Mouse (Mus musculus) ovary, postnatal 14 days (tissue): ENCODE measurements around the gene Slc1a1.

ENCODE experiments used
- DNase-seq: peaks from one replicate; pipeline ENCODE4 v3.0.0; 2022; ENCODE audit warnings: low spot score

Slc1a1 gene

DNA sequence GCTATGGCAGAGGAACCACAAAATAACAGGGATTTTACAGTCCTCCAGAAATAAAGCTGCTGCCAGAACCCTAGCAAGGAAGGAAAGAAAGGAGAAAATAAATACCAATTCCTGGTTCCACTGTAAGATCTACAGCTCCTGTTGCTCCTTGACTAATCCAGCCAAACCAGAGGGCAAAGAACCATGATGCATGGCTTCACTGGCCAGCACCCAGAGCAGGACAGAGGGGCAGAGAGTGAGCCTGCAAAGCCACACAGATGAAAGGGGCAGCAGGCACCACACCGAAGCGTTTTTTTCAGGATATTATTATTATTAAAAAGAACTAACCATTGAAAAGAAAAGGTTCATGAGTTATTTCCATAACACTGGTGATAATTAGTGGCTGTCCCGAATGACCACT, 17.2 kb downstream of the Slc1a1 start:
- DNase-seq = no peak

DNA sequence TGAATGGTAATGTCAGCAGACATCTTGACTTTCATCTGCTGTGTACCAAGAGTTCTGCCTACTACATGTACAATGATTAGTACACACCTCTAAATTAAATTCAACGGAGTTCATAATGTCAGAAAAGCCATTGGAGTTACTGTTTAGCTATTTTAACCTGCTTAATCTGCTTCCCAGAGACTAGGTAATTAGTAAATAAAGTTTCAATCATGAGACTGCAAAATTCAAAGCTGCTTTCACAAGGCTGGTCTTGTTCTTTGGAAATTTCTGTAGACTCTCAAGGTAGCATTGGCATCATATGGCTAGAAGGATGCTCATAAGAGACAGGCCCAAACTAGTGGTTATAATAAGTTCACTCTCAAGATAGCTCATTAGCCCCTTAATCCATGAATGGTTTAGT, 20.0 kb downstream of the Slc1a1 start:
- no peak for DNase-seq

DNA sequence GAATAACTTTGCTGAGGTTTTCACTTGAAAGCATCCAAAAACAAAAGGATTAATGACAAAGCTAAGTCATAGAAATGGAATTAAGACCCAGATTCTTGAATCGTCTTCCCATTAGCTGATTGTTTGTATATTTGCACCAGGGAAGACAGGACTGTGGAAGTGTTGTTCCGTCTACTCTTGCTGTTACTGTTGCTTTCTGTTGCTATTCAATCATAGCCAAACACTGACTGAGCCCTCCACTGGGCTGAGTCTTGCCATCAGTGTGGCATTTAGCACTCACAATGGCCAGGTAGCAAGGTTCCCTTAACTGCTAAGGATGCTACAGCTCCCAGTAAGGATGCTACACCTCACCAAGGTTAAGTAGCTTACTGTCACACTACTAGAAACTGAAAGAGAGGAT, 25.4 kb downstream of the Slc1a1 start:
- no peak for DNase-seq

DNA sequence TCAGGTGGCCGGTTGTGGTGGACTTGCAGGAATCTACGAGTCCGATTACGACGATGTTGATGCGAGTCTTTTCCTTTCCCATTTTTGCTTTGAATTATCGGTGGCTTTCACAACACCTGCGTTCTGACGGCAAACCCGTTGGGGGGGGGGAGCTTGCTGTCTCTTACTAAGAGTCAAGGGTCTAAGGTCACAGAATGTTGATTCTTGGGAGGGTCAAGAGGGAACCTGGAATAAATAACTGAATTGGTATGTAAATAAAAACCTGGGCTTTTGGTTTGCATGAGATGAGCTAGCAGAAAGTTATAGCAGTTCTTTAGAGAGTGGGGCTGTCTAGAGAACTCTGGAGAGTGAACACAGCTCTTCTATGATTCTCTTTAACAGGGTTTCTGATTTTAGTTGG, 28.8 kb downstream of the Slc1a1 start:
- DNase-seq = no peak

DNA sequence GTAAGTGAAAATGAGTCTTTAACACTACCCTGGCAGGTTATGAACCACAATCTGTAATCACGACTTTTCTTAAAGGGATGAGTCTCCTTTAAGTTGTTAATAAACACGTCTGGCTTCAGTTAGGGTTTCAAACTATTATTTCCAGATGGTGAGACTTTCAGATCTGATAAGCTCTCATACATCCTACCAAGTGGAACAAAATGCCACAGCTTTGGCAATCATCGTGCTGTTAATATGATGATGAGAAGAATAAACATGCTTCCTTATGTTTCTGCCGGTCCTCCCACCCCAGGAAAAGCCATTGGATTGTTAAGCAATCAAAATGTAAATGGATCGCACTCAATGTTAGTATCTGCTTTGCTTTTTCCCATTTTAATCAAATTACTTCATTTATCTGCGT, 30.1 kb downstream of the Slc1a1 start:
- DNase-seq = no peak

DNA sequence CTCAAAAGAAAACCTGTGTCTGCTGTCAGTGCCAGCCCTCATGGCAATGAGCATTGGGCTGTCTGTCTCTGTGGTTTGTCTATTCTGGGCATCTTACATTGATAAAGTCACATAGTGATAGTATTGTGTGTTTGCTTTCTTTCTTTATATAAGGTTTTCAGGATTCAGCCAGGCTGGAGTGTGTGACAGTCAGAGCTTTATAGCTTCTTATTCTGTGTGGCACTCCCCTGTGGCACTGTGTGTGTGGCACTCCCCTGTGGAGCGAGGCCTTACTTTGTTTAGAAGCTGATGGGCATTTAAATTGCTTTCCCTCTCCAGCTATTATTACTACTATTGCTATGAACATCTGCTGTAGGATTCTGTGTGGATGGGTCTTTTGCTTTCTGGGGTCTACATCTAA, 30.7 kb downstream of the Slc1a1 start:
- no peak for DNase-seq

DNA sequence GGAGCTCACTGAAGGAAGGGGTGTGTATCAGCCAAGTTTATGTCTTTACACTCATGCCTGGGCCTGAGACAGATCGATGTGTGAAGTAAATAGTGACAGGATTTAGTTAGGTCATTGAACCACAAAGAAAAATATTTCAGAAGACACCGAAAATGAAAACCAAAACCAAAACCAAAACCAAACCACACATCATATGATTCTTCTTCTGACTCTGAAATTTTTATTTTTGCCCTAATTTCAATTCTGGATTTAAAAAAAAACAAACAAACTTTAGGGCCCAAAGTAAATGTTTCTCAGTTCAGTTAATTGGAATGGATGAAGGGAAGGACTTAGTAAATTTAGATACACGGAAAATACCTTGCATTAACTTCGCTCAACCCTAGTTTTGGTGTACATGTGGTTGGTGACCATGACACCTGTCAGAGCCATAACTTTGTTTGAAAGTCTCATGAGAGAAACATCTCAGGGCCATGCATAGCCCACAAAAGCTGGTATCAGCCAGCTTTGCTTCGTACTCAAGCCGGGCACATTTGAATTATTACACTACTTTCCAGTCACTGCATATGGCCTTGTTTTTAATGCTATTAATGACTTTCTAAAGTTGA, 34.5 kb downstream of the Slc1a1 start:
- no peak for DNase-seq

DNA sequence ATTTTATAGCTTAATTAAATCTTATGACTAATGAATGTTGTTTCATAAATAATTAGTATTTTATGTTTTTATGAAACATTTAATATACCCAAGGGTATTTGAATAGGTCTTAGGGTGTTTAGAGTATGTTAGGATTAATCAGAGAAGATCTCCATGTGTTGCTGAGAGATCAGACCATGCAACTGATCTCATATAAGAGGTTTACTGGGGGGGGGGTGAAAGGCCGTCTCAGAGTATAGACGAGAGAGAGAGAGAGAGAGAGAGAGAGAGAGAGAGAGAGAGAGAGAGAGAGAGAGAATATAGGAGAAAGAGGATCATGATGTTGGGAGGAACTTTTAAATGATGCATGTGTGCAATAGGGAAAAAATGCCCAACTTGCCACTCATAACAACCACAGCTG, 35.5 kb downstream of the Slc1a1 start:
- DNase-seq = no peak

DNA sequence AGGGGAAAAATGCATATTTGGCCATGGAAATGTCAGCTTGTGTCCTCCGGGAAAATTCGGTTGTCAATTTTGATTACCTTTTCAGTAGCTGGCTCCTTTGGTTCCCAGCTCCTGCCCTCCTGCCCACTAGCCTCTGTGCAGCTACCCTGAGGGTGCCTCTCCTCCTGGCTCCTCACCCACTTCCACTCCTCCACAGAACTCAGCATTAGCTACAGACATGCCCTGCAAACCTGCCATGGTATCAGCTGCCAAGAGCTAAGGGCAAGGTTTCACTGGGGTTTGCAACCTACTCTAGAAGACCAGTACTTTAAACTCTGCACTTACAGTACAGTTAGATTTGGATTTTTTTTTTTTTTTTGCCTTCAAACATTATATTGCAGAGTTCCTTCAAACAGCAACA, 44.6 kb downstream of the Slc1a1 start:
- no peak for DNase-seq

DNA sequence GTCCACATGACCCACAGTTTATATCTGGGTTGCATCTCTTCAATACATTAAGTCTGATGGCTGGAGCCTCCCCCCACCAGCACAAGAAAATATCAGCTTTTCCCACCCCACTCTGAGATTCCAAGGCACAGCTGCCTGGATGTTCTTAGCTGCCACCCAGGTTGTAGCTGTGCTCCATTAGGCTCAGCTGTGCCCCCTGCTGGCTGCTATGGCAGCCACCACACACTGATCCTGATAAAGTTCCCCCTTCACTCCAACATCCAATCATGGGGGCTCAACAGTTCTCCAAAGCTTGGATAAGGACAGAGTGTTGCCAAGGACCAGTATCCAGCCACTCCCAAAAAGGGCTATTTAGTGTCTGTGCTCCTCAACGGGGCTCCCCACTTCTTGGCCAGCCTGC, 48.3 kb downstream of the Slc1a1 start:
- no peak for DNase-seq

DNA sequence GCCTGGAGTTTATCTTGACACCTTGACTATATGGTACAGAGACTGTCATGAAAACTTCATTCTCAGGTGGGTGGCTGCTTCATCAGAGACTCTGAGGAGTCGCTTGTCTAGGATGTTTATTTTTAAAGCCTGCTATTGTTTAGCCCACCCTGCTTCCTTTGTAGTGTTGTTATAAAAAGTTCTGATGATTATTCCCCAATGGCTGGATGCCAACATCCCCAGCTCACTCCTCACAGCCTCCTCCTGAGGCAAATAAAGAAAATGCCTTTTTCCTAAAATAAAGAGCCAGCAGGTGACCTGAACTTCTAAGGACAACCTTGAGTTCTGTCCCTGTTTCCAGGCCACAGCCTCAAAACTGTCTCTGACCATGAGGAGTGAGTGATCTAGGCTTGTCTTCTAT, 53.6 kb downstream of the Slc1a1 start:
- no peak for DNase-seq

DNA sequence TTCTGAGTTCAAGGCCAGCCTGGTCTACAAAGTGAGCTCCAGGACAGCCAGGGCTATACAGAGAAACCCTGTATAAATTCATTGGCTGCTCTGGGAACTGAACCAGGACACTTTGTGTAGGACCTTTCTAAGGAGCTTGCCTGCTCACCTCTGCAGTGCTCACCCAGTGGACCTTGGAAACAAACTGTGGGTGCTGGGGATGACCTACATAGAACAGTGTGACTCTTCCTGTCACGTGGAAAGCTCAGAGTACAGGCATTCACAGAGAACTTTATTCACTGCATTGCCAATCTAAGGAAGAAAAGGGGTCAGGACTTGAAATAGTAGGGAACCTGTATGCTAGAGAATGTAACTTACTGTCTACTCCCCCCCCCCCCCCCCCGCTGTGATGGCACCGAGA, 54.4 kb downstream of the Slc1a1 start:
- DNase-seq = no peak

DNA sequence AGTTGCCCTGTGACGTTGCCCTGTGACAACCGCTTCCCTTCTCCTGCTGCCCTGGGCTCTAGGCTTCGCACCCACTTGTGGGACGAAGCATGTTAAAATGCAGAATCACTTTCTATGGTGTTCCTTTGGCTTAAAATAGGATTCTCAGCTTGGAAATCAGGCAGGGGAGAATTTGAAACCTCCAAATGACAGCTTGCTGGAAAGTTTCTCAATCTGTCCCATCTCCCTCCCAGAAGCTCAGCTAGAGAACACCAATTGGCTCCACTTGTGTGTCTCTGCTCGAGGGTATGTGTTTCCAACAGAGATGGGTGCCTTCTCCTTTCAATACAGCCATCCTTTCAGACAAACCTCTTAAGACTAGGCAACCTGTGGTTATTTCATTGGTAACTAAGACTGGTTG, 56.4 kb downstream of the Slc1a1 start:
- DNase-seq = no peak

DNA sequence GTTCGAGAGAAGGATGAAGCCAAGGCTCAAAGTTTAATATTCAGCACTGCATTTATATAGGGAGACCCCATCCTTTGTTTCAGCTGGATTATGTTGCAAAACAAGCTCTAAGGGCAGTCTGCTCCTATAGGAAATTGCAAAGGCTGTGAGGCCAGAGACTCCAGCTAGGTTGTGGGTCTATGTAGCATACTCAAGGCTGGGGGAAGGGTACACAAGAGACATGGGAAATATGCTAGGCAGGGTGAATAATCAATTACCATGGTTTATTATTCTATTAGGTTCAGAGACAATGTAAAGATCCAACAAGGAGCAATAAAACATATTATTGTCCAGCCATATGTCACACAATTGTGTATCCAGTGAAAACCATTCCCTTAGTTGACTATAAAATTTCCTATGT, 57.0 kb downstream of the Slc1a1 start:
- DNase-seq = no peak

DNA sequence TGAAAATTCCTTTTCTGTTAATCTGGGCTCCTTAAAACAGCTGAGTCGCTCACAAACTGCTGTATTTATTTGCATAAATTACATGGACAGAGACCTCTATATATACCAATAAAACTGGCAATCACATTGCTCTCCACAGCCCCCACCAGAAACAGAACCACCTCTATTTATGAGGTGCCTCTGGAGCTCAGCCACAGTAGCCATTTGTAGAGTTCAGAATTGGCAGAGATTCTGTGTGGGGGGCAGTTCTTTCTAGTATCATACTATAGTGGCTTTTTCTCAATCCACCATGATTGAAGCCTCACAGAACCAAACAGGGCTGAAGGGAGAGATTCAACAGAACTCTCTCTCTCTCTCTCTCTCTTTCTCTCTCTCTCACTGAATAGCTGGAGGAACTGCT, 61.8 kb downstream of the Slc1a1 start:
- DNase-seq = no peak

DNA sequence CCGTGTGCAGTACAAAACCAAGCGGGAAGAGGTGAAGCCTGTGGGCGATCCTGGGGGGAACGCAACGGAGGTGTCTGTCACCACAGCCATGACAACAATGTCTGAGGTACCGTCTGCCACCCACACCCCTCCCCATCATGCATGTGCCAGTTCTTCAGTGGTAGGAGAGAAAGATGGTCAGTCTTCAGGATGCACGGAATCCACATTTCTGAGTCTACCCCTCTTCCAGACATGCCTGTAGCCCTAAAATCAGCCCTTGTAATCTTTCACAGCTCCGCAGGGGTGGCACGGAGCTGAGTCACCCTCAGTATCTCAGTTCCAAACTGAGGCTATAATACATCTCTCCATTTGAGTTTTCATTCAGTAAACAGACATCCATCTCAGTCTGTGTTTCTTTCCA, 62.6 kb downstream of the Slc1a1 start:
- DNase-seq = no peak

DNA sequence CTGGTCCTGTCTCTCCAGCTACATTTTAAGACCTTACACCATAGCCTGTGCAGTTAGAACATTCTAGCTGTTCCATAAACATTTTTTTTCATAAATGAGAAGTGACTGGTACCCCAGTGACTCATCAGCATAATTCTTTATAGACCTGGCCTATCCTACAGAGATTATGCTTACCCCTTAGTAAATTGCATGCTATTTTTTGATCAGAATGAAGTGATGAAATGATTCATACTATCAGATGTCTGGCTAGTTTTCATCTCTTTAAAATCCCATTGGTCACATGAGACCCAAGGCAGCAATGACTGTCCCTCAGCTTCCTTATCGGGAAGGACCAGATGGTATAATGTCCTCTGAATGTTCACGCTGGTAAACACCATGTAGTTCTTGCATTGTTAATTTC, 65.9 kb downstream of the Slc1a1 start:
- DNase-seq = no peak

DNA sequence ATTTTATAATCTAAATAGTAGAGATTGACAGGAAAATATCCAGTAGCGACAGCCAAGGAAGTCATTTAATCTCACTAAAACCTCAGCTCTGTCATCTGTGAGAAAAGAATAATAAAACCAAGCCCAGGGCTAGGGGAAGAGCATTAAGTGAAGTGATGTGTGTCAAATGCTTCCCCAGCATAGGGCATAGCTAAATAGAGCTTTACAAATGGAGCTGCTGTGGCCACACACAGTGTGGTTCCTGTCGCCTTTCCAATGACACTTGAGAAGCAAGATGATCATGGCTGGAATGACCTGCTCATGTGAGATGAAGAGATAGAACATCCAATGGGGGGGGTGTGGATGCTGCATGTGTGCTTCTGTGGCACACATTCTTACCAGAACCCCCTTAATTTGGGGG, 67.3 kb downstream of the Slc1a1 start:
- DNase-seq = no peak

DNA sequence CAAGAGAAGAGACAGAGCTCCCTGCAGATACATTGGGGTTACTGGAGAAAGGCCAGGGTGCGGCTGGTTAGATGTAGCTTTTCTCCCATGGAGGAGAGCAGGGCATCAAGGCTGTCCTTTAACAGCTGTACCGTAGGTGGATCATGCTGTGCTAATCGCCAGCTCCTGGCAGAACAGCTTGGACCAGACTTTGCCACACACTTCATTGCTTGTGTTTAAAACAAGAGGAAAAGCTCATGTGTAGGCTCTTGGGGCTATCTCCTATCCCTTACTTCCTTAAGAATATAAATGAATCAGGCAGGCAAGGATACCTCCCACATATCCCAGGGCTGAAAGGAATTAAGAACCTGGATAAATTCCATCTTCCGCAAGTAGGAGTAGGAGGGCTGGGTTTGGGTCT, 68.0 kb downstream of the Slc1a1 start:
- no peak for DNase-seq

DNA sequence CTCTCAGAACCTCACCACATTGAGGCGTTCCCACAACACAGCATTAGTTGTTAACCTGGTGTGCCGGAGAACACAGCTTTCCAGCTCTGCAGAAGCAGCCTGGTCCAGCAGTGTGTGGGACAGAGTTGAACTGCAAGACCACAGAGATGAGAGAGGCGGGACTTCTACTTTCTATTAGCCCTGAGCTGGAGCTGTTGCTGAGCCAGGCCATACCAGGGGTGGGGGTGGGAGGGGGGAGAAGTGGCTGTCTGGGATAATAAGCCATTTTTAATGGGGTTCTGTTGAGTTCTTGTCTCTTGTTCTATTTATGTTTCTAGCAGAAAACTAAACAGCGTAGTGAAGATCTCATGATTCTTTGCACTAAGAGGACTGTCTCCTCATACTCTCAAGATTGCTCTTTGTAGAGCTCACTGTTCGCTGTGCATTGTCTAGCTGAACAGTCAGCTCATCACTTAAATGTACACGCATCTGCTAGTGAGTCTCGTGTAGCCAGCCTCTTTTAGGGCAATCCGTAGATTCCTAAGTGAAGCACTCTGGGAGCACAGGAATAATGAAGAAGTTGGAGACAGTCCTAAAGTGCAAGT, 68.8 kb downstream of the Slc1a1 start:
- no peak for DNase-seq

DNA sequence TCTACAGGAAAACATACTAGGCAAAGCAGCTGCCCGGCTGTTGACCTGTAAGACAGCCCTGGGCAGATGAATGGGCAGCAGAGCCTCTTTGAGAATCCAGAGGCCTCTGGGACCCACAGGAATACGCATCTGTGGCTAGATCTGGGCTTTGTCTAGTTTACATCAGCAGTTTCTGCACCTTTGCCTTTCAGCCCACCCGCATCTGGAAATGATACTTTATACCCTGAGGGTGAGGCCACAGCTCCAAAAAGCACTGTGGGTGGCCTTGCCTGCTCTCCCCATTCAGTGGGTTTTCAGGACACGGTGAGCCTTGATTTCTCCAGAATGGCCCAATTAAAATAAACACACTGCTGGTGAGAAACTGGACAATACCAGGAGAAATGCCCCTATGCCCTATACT, 73.3 kb downstream of the Slc1a1 start:
- DNase-seq = no peak

DNA sequence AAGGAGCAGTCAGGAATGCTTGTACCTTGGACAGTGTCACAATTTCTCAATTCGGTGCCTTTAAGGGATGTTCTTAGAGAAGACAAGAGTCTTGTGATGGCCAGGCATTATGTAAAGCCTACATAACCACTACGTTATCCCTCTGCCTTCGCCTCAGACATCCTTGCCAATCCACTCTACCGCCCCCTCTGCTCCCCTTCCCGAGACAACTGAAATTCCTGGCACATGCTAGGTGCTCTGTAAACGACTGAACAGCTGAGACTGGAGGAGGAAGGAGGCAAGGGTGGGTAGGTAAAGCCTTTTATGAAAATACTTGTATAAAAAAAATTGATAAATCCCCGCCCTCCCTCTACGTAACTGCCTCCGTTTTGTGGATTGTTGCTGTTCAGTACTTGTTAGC, 73.8 kb downstream of the Slc1a1 start:
- no peak for DNase-seq

DNA sequence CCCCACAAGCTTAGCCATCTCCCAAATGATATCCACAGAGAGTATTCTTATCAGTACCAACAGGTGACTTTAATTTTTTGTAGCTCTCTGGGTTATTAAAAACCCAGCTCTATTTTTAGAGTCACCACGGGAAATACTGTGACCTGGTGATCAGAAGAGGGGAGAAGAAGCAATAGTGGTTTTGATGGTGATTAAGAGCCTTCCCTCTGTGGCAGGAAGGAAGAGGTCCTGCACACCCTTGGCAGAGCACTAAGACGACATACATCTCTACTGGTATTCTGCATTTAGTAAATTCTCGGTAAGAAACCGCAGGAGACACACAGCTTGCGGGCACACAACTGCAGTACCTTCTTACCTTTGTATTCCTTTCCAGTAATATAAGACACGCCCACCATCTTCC, 79.7 kb downstream of the Slc1a1 start:
- no peak for DNase-seq

DNA sequence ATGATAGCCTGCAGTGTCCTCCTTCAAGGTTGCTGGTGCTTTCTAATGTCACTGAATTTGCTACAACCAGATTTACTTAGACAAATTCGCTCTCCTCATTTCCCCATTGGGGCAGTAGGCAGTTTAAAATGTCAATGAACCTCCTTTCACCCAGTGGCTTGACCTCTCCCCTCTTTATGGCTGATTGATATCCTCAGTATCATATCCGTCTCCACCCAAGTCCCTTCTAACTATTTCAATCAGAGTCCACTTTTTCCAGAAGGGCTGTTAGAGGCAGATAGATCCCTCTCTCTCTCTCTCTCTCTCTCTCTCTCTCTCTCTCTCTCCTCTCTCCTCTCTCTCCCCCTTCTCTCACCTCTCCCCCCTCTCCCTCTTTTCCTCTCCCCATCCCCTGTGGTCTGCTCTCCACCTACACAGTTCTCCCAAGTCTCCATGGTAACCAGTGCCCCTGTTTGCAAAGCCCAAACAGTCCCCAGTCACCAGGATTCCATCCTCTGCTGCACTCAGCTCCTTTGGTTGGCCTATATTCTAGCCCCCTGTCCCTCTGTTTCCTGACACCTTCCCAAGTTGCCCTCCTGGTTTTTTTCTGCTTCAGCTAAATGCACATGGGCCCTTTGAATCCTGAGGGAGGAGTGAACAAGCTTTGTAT, 80.9 kb downstream of the Slc1a1 start:
- DNase-seq = no peak
